Comparison of ENCODE assay signal across 14 mouse cellular contexts in genomic region chr8:44960906-44961305, GRCm38 (mm10). TPM values are rescaled to one million over a fixed set of nuclear protein-coding genes. Genes with fewer than 3 reads are reported as not detected.
DNase-seq lines count a peak whose midpoint lies in the region; ATAC-seq lines count a peak whose summit lies in the region.
"Had no signal": no experiment of that assay in that cellular context is flagged by ENCODE, and none has a peak within 500 bp of the region (broad histone marks: within the 10 kb centered on the region; RNA-seq: fewer than 3 reads in every experiment).

No protein-coding gene starts in this region.

- DNase-seq in heart, postnatal 25 days (ENCODE audit: low spot score), result no peak
- DNase-seq in lung, postnatal 25 days (ENCODE audit: low spot score), result no peak
- no peak for DNase-seq in cerebellum, postnatal 36 days
- DNase-seq: heart, adult 11 months; kidney, adult 18-20 months; lung, postnatal 36 days; right cerebral cortex, postnatal 25 days; thymus, adult 18-20 months had no signal

- intact Hi-C loops in heart, postnatal 25 days (cut with DNase I), result no loop called here

- no peak overlapping the region for H3K4me2 ChIP-seq in heart, embryonic 16.5 days (ENCODE audit: low read depth, low read length)
- H3K4me2 ChIP-seq in neural tube, embryonic 12.5 days (replicated peaks), result no peak overlapping the region
- no peak overlapping the region for H3K4me2 ChIP-seq in neural tube, embryonic 15.5 days
- H3K4me2 ChIP-seq in forebrain, embryonic 15.5 days (replicated peaks), result no peak overlapping the region
- H3K4me2 ChIP-seq: liver, embryonic 15.5 days had no signal

- H3K27ac ChIP-seq in heart, embryonic 16.5 days (ENCODE audit: low read length), result peak overlapping the region; percentile 83
- H3K27ac ChIP-seq in neural tube, embryonic 12.5 days, result no peak overlapping the region
- H3K27ac ChIP-seq in neural tube, embryonic 15.5 days (replicated peaks), result no peak overlapping the region
- no peak overlapping the region for H3K27ac ChIP-seq in forebrain, embryonic 15.5 days (replicated peaks)
- H3K27ac ChIP-seq: liver, embryonic 15.5 days had no signal

- no peaks in the 10 kb centered on the region for H3K9me3 ChIP-seq in heart, embryonic 16.5 days (replicated peaks; ENCODE audit: control insufficient read depth, low read length)
- H3K9me3 ChIP-seq in neural tube, embryonic 12.5 days, result no peaks in the 10 kb centered on the region
- H3K9me3 ChIP-seq in neural tube, embryonic 15.5 days (replicated peaks), result no peaks in the 10 kb centered on the region
- H3K9me3 ChIP-seq in forebrain, embryonic 15.5 days, result no peaks in the 10 kb centered on the region
- H3K9me3 ChIP-seq: liver, embryonic 15.5 days had no signal

- peak overlapping the region; percentile 13; the same call in 1 of the 2 replicates for H3K9ac ChIP-seq in heart, embryonic 16.5 days (ENCODE audit: low read length)
- no peak overlapping the region for H3K9ac ChIP-seq in neural tube, embryonic 12.5 days
- no peak overlapping the region for H3K9ac ChIP-seq in neural tube, embryonic 15.5 days (replicated peaks)
- H3K9ac ChIP-seq in forebrain, embryonic 15.5 days (replicated peaks), result no peak overlapping the region
- H3K9ac ChIP-seq: liver, embryonic 15.5 days had no signal

- H3K36me3 ChIP-seq in heart, embryonic 16.5 days (ENCODE audit: control insufficient read depth, insufficient read depth), result no peaks in the 10 kb centered on the region
- peaks cover 7% of the 10 kb centered on the region; the same call in 1 of the 2 replicates for H3K36me3 ChIP-seq in neural tube, embryonic 12.5 days
- H3K36me3 ChIP-seq in neural tube, embryonic 15.5 days, result no peaks in the 10 kb centered on the region
- H3K36me3 ChIP-seq in forebrain, embryonic 15.5 days, result no peaks in the 10 kb centered on the region
- H3K36me3 ChIP-seq: liver, embryonic 15.5 days had no signal

- no peak for ATAC-seq in heart, embryonic 16.5 days (replicated peaks; ENCODE audit: extremely low read depth, insufficient read depth, low FRiP score)
- 0 out of 2 replicates have a peak, but pooled peaks have one; percentile 15 for ATAC-seq in neural tube, embryonic 12.5 days (ENCODE audit: low FRiP score, low read depth)
- ATAC-seq in neural tube, embryonic 15.5 days (ENCODE audit: low FRiP score), result no peak
- ATAC-seq in forebrain, embryonic 15.5 days (replicated peaks), result 0 out of 2 replicates have a peak, but pooled peaks have one; percentile 20
- ATAC-seq: activated CD4-positive, CD25-positive, alpha-beta regulatory T cell, adult 4 months had no signal

- H3K4me1 ChIP-seq in heart, embryonic 16.5 days (ENCODE audit: control insufficient read depth, insufficient read depth, low read length), result peaks cover 36% of the 10 kb centered on the region
- H3K4me1 ChIP-seq in neural tube, embryonic 12.5 days, result peaks cover 24% of the 10 kb centered on the region
- H3K4me1 ChIP-seq in neural tube, embryonic 15.5 days, result peaks cover 30% of the 10 kb centered on the region
- H3K4me1 ChIP-seq in forebrain, embryonic 15.5 days, result peaks cover 33% of the 10 kb centered on the region

- H3K4me3 ChIP-seq in heart, embryonic 16.5 days (ENCODE audit: low read length), result no peak overlapping the region
- H3K4me3 ChIP-seq in neural tube, embryonic 12.5 days, result no peak overlapping the region
- no peak overlapping the region for H3K4me3 ChIP-seq in neural tube, embryonic 15.5 days (replicated peaks)
- no peak overlapping the region for H3K4me3 ChIP-seq in forebrain, embryonic 15.5 days
- H3K4me3 ChIP-seq: liver, embryonic 15.5 days had no signal

- H3K27me3 ChIP-seq in heart, embryonic 16.5 days (ENCODE audit: control insufficient read depth, insufficient read depth, low read length), result no peaks in the 10 kb centered on the region
- no peaks in the 10 kb centered on the region for H3K27me3 ChIP-seq in neural tube, embryonic 12.5 days (replicated peaks)
- no peaks in the 10 kb centered on the region for H3K27me3 ChIP-seq in neural tube, embryonic 15.5 days (replicated peaks)
- no peaks in the 10 kb centered on the region for H3K27me3 ChIP-seq in forebrain, embryonic 15.5 days
- H3K27me3 ChIP-seq: liver, embryonic 15.5 days had no signal

- 62% methylated on average over 5 of the region's 5 CpGs for WGBS in heart, embryonic 16.5 days
- WGBS in neural tube, embryonic 12.5 days, result 64% methylated on average over 5 of the region's 5 CpGs
- 68% methylated on average over 5 of the region's 5 CpGs for WGBS in neural tube, embryonic 15.5 days
- WGBS in forebrain, embryonic 15.5 days, result 46% methylated on average over 5 of the region's 5 CpGs

RNA-seq across cellular contexts. Expression of gene Fat1, which starts 25.7 kb away (rescaled TPM):
- polyA plus RNA-seq in heart, embryonic 16.5 days (2015; fragmentation: Nextera tagmentation; extraction: Ambion mirVana), result 10.4 and 13.8 TPM in 2 replicates
- total RNA-seq in heart, postnatal 25 days (2021), result 10 to 100 TPM; 18.8 to 19.0 TPM
- polyA plus RNA-seq in neural tube, embryonic 12.5 days (2016; fragmentation: Nextera tagmentation; extraction: Ambion mirVana), result 11.7 and 11.9 TPM in 2 replicates
- 12.3 and 12.5 TPM in 2 replicates for polyA plus RNA-seq in neural tube, embryonic 15.5 days (2015; fragmentation: Nextera tagmentation; extraction: Ambion mirVana)
- 7.7 and 8.7 TPM in 2 replicates for polyA plus RNA-seq in forebrain, embryonic 15.5 days (2015; fragmentation: Nextera tagmentation; extraction: Ambion mirVana)

Comparison
In these comparisons a context has a peak if more than half of its experiments do, and no peak if none do; other contexts are left out.
1. ATAC-seq: peak in neural tube, embryonic 12.5 days (single experiment) and forebrain, embryonic 15.5 days (single experiment); none in heart, embryonic 16.5 days (single experiment) and neural tube, embryonic 15.5 days (single experiment).